Mouse (Mus musculus): ENCODE data around the gene Tnrc6c. TPM values are rescaled to one million over a fixed set of nuclear protein-coding genes. Genes with fewer than 3 reads are reported as not detected.

The Tnrc6c gene
- total RNA-seq (2021): 10 to 100 TPM; 53.4 to 55.2 TPM

GRCm38 (mm10) chr11:117653491-117654351 lies at the start of gene Tnrc6c:
Tnrc6c (plus strand) TSS chr11:117654289.
- peak; percentile 89 to 90 for DNase-seq (ENCODE audit: low spot score in 2 of 2)
- intact Hi-C loops (cut with DNase I): loop anchor here (2.0 to 5.0 kb wide), 4 partner anchors 25 to 266 kb away; no protein-coding TSS in a partner anchor

GRCm38 (mm10) chr11:117606137-117606536 lies 48.0 kb upstream of the Tnrc6c start:
- DNase-seq (ENCODE audit: low spot score in 2 of 2): no peak
- intact Hi-C loops (cut with DNase I): no loop called here

DNA sequence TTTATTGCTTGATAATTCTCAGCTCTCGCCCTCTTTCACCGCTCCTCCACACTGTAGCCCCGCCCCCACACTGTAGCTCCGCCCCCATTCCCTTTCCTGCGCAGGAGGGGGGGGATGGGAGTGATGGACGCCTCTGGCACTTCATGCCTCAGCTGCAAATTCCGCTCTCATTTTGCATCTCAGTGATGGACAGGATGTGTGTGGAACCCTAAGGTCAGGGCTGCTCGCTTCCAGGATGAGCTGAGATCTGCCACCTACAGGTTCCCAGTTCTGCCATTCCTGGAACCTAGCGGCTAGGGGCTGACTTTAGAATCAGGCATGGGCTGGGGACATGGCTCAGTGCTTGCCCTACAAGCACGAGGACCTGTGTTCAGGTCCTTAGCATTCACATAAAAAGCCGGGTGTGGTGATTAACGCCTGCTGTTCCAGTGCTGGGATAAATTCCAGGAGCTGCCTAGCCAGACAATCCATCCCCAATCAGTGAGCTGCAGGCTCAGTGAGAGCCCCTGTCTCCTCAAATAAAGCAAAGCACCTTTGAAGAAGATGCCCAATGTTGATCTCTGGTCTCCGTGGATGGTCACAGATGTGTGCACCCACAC lies 47.4 kb upstream of the Tnrc6c start:
- intact Hi-C loops (cut with DNase I): no loop called here
- no peak for DNase-seq (ENCODE audit: low spot score in 2 of 2)

DNA sequence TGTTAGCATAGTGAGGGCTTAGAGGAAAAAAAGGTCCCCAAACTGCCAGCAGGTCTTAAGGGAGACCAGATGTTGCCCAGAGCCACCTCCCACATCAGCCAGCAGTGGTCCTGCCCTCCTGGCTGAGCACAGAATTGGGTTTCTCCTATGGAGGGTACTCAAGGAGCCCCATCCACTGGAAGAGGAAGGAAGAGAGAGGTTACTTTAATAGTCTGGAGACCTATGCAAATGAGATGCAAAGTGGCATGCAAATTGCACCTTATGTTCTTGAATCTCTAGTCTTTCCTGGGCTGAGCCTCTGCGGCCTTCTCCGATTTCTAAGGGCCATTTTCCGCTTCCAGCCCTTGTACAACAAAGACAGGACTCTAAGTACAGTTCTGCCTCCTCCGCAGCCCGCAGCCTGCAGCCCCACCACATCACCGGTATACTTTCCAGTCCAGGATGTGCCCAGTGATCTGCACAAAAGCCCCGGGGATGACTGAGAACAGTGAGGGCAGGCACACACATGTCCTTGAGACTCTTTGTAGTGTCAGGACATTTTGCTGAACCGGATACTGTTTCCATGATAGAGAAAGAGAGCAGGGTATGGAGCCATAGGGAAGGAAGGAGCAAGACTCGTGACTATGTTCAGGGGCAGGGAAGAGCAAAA lies 45.8 kb upstream of the Tnrc6c start:
- intact Hi-C loops (cut with DNase I): no loop called here
- no peak for DNase-seq (ENCODE audit: low spot score in 2 of 2)

DNA sequence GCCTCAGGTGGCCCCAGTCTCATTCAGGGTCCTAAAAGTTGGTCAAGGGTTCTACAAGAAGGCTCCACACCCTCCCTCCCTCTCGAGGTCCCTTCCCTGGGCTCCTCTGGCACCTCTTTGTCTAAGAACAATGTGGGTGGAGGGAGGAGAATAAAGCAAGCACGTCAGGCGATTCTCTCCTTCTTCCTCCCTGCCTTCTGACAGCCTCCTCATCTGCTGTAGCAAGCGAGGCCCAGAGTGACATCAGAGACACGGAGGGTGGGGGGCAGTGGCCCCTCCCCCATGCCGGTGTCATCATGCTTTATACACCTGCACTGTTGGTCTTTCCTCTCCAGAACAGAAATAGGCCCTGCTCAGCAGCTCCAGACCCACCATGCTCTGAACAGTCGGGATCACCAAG lies 45.1 kb upstream of the Tnrc6c start:
- intact Hi-C loops (cut with DNase I): no loop called here
- no peak for DNase-seq (ENCODE audit: low spot score in 2 of 2)

GRCm38 (mm10) chr11:117610589-117610988 lies 43.5 kb upstream of the Tnrc6c start:
- DNase-seq (ENCODE audit: low spot score in 2 of 2): no peak
- intact Hi-C loops (cut with DNase I): no loop called here

GRCm38 (mm10) chr11:117611068-117611467 lies 43.0 kb upstream of the Tnrc6c start:
- peak in 1 of 2 experiments; percentile 68 for DNase-seq (ENCODE audit: low spot score in 2 of 2)
- intact Hi-C loops (cut with DNase I): no loop called here

- no peak for DNase-seq (ENCODE audit: low spot score in 2 of 2)
- intact Hi-C loops (cut with DNase I): no loop called here
These were observed 42.2 kb upstream of the Tnrc6c start for GRCm38 (mm10) chr11:117611860-117612259.

DNA sequence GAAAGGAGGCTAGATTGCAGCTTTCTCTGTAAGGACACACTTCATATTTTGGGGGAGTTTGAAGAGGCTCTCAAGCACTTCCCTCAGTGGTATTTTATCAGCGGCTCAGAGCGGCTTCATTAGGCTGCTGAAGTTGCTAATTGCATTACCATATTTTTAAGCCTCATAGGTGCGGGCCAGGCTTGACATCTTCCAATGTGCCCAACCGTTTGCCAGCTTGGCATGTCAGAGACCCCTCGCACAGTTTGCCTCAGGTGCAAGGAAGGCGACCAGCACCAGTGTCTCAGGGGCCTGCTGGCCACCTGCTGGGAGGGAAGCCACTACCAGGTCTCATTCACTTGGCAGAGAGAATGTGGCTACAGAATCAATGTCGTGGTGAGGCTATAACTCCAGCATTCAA lies 41.2 kb upstream of the Tnrc6c start:
- no peak for DNase-seq (ENCODE audit: low spot score in 2 of 2)
- intact Hi-C loops (cut with DNase I): no loop called here

GRCm38 (mm10) chr11:117617368-117617908 lies 36.7 kb upstream of the Tnrc6c start:
- intact Hi-C loops (cut with DNase I): no loop called here
- no peak for DNase-seq (ENCODE audit: low spot score in 2 of 2)

- DNase-seq (ENCODE audit: low spot score in 2 of 2): no peak
- intact Hi-C loops (cut with DNase I): no loop called here
These were observed 35.9 kb upstream of the Tnrc6c start for GRCm38 (mm10) chr11:117618214-117618613.

DNA sequence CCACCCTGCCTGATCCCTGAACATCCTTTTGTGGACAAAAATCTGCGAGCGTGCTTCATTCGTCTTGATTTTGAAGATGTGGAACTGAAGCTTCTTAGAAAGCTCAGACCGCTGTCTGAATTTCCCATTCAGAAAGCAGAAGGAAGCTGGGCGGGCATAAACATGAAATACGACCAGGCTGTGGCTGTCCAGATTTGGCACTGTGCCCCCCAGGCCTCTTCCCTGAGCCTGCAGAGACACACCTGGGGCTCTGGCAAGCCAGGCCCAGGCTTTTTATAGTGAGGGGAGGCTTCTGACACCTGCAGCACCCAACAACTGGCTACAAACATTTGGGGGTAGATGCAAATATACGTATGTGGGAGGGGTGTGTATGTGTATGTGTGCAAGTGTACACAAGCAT lies 35.3 kb upstream of the Tnrc6c start:
- intact Hi-C loops (cut with DNase I): no loop called here
- DNase-seq (ENCODE audit: low spot score in 2 of 2): no peak

GRCm38 (mm10) chr11:117619581-117619980 lies 34.5 kb upstream of the Tnrc6c start:
- intact Hi-C loops (cut with DNase I): no loop called here

GRCm38 (mm10) chr11:117625196-117625595 lies 28.9 kb upstream of the Tnrc6c start:
- DNase-seq (ENCODE audit: low spot score in 2 of 2): no peak
- intact Hi-C loops (cut with DNase I): loop anchor here (5.0 kb wide), 1 partner anchor 88 kb away; no protein-coding TSS in a partner anchor

More at GRCm38 (mm10) chr11:117619581-117619980, 34.5 kb upstream of the Tnrc6c start:
- no peak for DNase-seq (ENCODE audit: low spot score in 2 of 2)

DNA sequence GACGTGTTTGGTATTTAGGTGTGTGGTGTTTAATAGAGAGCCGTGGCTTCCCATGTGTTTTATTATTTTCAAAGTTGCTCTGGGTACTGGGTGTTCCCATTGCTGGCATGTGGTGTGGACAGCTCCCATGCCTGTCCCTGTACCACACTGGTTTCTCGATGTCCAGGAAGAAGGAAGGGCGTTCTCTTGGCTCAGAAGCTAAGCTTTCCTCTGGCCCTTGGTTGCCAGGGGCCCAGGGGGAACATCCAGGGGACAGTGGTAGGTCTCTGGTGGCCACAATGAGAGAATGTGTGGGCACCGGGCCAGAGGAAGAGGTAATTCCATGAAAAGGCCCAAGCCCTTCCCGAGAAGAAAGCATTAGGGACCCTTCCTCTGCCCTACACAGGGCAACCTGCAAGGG lies 27.5 kb upstream of the Tnrc6c start:
- no peak for DNase-seq (ENCODE audit: low spot score in 2 of 2)
- intact Hi-C loops (cut with DNase I): loop anchor here (5.0 kb wide), 1 partner anchor 89 kb away; no protein-coding TSS in a partner anchor

- DNase-seq (ENCODE audit: low spot score in 2 of 2): peak; percentile 45 to 76
- intact Hi-C loops (cut with DNase I): loop anchor here (5.0 kb wide), 1 partner anchor 90 kb away; no protein-coding TSS in a partner anchor
These were observed 27.0 kb upstream of the Tnrc6c start for GRCm38 (mm10) chr11:117627060-117627562.

DNA sequence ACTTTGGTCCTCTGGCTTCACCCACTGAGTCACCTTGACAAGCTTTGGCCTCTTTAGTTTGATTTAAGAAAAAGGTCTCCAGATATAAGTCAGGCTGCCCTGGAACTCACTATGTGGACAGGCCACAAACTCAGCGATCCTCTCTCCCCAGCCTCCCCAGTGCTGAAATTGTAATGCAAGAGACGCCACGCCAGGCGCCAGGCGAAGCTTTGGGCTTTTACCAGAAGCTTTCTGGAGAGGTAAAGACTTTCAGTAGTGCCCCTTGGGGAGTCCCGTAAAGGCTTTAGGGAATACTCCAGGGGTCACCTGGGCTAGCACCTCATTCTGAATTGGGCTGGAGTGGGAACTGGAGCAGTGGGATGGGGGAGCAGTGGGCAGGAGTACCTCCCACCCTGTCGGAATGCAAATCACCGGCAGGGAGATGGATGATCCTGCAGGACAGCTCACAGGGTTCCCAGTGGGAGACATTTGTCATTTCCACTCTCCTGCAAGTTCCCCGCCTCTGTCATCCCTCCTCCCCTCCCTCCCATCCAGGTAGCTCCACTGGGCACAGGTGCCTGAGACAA lies 26.3 kb upstream of the Tnrc6c start:
- intact Hi-C loops (cut with DNase I): loop anchor here (2.0 to 5.0 kb wide), 2 partner anchors 27 to 91 kb away; partner anchors contain the start of gene Tnrc6c
- DNase-seq (ENCODE audit: low spot score in 2 of 2): peak; percentile 45 to 55

DNA sequence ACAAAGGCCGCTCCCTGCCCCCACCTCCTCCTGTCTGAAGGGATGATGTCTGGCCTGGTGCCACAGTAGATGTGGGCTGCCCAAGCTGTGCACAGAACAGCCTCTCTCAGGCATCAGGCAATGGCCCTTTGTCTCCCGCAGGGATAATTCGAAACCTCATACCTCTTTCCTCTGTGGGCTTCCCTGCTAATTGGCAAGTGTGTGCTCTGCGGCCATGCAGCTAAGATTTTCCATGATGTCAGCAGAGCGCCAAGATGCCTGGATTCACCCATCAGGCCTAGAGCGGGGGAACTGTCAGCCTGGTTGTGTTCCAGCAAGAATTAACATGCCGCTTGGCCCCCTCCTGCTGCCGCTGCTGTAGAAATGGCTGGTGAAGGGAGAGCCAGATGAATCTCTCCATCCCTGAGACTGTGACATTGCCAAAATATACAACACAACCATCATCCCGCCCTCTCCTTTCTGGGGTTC lies 25.7 kb upstream of the Tnrc6c start:
- intact Hi-C loops (cut with DNase I): loop anchor here (2.0 to 5.0 kb wide), 2 partner anchors 26 to 91 kb away; partner anchors contain the start of gene Tnrc6c
- peak; percentile 76 to 88 for DNase-seq (ENCODE audit: low spot score in 2 of 2)

DNA sequence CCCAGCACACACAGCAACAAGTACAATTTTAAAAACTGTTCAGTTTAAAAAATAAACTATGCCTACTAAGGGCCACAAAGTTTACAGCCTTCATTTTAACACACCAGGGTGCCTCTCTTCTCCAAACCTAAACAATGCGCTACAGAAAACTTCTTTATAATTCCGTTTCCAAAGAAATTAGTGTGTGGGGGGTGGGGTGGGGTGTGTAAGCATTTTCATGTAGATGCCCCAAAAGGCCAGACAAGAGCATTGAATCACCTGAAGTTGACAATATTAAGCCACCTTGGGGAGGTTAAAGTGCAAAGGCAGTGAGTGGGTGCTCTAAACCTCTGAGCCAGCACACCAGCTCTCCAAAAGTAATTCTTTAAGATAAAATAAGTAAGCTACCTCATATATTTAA lies 24.2 kb upstream of the Tnrc6c start:
- no peak for DNase-seq (ENCODE audit: low spot score in 2 of 2)
- intact Hi-C loops (cut with DNase I): loop anchor here (2.0 to 5.0 kb wide), 2 partner anchors 25 to 93 kb away; partner anchors contain the start of gene Tnrc6c

Data from left cerebral cortex, postnatal 25 days (tissue).